Mouse (Mus musculus) embryonic facial prominence, embryonic 14.5 days (tissue): Measurements from ENCODE around the gene Fam53a. TPM values are rescaled to one million over a fixed set of nuclear protein-coding genes. Genes with fewer than 3 reads are reported as not detected.
A peak's percentile ranks its signal among the peaks of the same experiment; 100 is the strongest.

Experiments used
- ATAC-seq: fragments of 200-750 bp; cut with Nextera tagmentation; 2 replicates; pipeline ENCODE4 v1.8.0; 2017; ENCODE audit warnings: low read depth, moderate number of reproducible peaks, moderate TSS enrichment
- DNase-seq: peaks from one replicate; pipeline ENCODE4 v3.0.0-alpha.2; 2015; ENCODE audit warnings: low spot score
- H3K27ac ChIP-seq: fragments of 300-500 bp; sonication (generic); replicated peaks from 2 replicates; pipeline ENCODE4 v1.5.1; 2014; ENCODE audit warnings: low read depth, mild to moderate bottlenecking, low read length, moderate library complexity
- H3K27me3 ChIP-seq: fragments of 300-500 bp; sonication (generic); replicated peaks from 2 replicates; pipeline ENCODE4 v1.6.1; 2014; ENCODE audit warnings: low read length; ENCODE audit not compliant: control insufficient read depth, insufficient read depth
- H3K36me3 ChIP-seq: fragments of 300-500 bp; sonication (generic); 2 replicates; pipeline ENCODE4 v1.6.1; 2014; ENCODE audit warnings: low read length, mixed read lengths; ENCODE audit not compliant: control insufficient read depth, insufficient read depth
- H3K4me1 ChIP-seq: fragments of 300-500 bp; sonication (generic); 2 replicates; pipeline ENCODE4 v1.6.1; 2014; ENCODE audit warnings: antibody characterized with exemption, low read length; ENCODE audit not compliant: control insufficient read depth, insufficient read depth
- H3K4me2 ChIP-seq: fragments of 300-500 bp; sonication (generic); 2 replicates; pipeline ENCODE4 v1.6.1; 2014; ENCODE audit warnings: low read depth, mild to moderate bottlenecking, low read length, moderate library complexity, mixed read lengths
- H3K4me3 ChIP-seq: fragments of 300-500 bp; sonication (generic); 2 replicates; pipeline ENCODE4 v1.5.1; 2014; ENCODE audit warnings: low read depth, mild to moderate bottlenecking, low read length
- H3K9ac ChIP-seq: fragments of 300-500 bp; sonication (generic); 2 replicates; pipeline ENCODE4 v1.6.1; 2014; ENCODE audit warnings: low read depth, mild to moderate bottlenecking, low read length, moderate library complexity, mixed read lengths
- H3K9me3 ChIP-seq: fragments of 300-500 bp; sonication (generic); 2 replicates; pipeline ENCODE4 v1.6.1; 2016; ENCODE audit warnings: low read length; ENCODE audit not compliant: control insufficient read depth
- WGBS: fragments of 180-500 bp; shearing (Covaris S2); extraction: QIAGEN DNeasy Blood & Tissue Kit; methylation state at CpG from one replicate; pipeline ENCODE4 v1.1.7; 2014; 5-methylcytosine and 5-hydroxymethylcytosine counted together
- polyA plus RNA-seq: library from polyadenylated mRNA; unstranded; fragments of >200 nt; fragmentation: Nextera tagmentation; extraction: Ambion mirVana; gene quantifications from 2 replicates; pipeline ENCODE4 v1.2.1, GENCODE M21; 2014

Gene Fam53a
- polyA plus RNA-seq, 1 experiment from 2014 or later = 56.9 TPM

GRCm38 (mm10) chr5:33640652-33641051, 11.2 kb upstream of the Fam53a start:
- 35% methylated on average over 3 of the region's 3 CpGs for WGBS
- no peaks in the 10 kb centered on the region for H3K9me3 ChIP-seq
- no peak for ATAC-seq
- no peak overlapping the region for H3K27ac ChIP-seq
- peaks cover 74% of the 10 kb centered on the region for H3K36me3 ChIP-seq
- H3K4me2 ChIP-seq = no peak overlapping the region
- H3K9ac ChIP-seq = no peak overlapping the region
- H3K4me1 ChIP-seq = no peaks in the 10 kb centered on the region
- no peaks in the 10 kb centered on the region for H3K27me3 ChIP-seq
- H3K4me3 ChIP-seq = no peak overlapping the region
- DNase-seq = peak; percentile 66

- peaks cover 62% of the 10 kb centered on the region for H3K36me3 ChIP-seq
- no peaks in the 10 kb centered on the region for H3K4me1 ChIP-seq
- H3K9me3 ChIP-seq = no peaks in the 10 kb centered on the region
- no peak for DNase-seq
- no peak overlapping the region for H3K4me2 ChIP-seq
- 59% methylated on average over 4 of the region's 4 CpGs for WGBS
- no peak overlapping the region for H3K4me3 ChIP-seq
- peak; percentile 22; the same call in 1 of the 2 replicates for ATAC-seq
- H3K27ac ChIP-seq = no peak overlapping the region
- H3K27me3 ChIP-seq = no peaks in the 10 kb centered on the region
- H3K9ac ChIP-seq = no peak overlapping the region
Measured at GRCm38 (mm10) chr5:33638826-33639225, 9.4 kb upstream of the Fam53a start.

- no peak for DNase-seq
Measured at GRCm38 (mm10) chr5:33637606-33638350, 8.3 kb upstream of the Fam53a start.

GRCm38 (mm10) chr5:33635361-33635760, 5.9 kb upstream of the Fam53a start:
- Histone ChIP-seq H3K27ac (no peak overlapping the region), H3K4me1 (peaks cover 5% of the 10 kb centered on the region), H3K36me3 (peaks cover 27% of the 10 kb centered on the region), H3K9me3 (no peaks in the 10 kb centered on the region), H3K4me2 (no peak overlapping the region), H3K9ac (no peak overlapping the region), H3K4me3 (no peak overlapping the region), H3K27me3 (no peaks in the 10 kb centered on the region)
- DNase-seq = no peak
- no peak for ATAC-seq
- WGBS = 89% methylated on average over 3 of the region's 3 CpGs

More at GRCm38 (mm10) chr5:33637606-33638350, 8.3 kb upstream of the Fam53a start:
- H3K27ac ChIP-seq = no peak overlapping the region
- no peak overlapping the region for H3K9ac ChIP-seq
- H3K9me3 ChIP-seq = no peaks in the 10 kb centered on the region
- H3K36me3 ChIP-seq = peaks cover 51% of the 10 kb centered on the region
- 81% methylated on average over 3 of the region's 3 CpGs for WGBS
- no peak overlapping the region for H3K4me3 ChIP-seq
- no peaks in the 10 kb centered on the region for H3K27me3 ChIP-seq
- ATAC-seq = no peak
- H3K4me1 ChIP-seq = no peaks in the 10 kb centered on the region
- no peak overlapping the region for H3K4me2 ChIP-seq

- Histone ChIP-seq H3K9me3 (no peaks in the 10 kb centered on the region), H3K27ac (no peak overlapping the region), H3K9ac (no peak overlapping the region), H3K36me3 (peaks cover 10% of the 10 kb centered on the region; the same call in 1 of the 2 replicates), H3K27me3 (no peaks in the 10 kb centered on the region), H3K4me3 (no peak overlapping the region), H3K4me1 (peaks cover 16% of the 10 kb centered on the region), H3K4me2 (no peak overlapping the region)
- no peak for ATAC-seq
- no peak for DNase-seq
- 76% methylated on average over 1 of the region's 1 CpGs for WGBS
Measured at GRCm38 (mm10) chr5:33632526-33632925, 3.1 kb upstream of the Fam53a start.

GRCm38 (mm10) chr5:33630615-33631014, 1.2 kb upstream of the Fam53a start:
- WGBS = 35% methylated on average over 4 of the region's 4 CpGs
- DNase-seq (peak; percentile 6), ATAC-seq (no peak)
- peak overlapping the region; percentile 84; the same call in 1 of the 2 replicates for H3K27ac ChIP-seq
- H3K4me2 ChIP-seq = peak overlapping the region; percentile 84
- H3K36me3 ChIP-seq = 0 out of 2 replicates have a peak, but pooled peaks cover 5% of the 10 kb centered on the region
- no peak overlapping the region for H3K9ac ChIP-seq
- peaks cover 16% of the 10 kb centered on the region for H3K4me1 ChIP-seq
- no peaks in the 10 kb centered on the region for H3K27me3 ChIP-seq
- H3K9me3 ChIP-seq = no peaks in the 10 kb centered on the region
- peak overlapping the region; percentile 83 for H3K4me3 ChIP-seq

GRCm38 (mm10) chr5:33630061-33630460, 626 bp upstream of the Fam53a start:
- H3K9ac ChIP-seq = peak overlapping the region; percentile 69

GRCm38 (mm10) chr5:33628820-33629300, 575 bp downstream of the Fam53a start:
- Histone ChIP-seq H3K27me3 (no peaks in the 10 kb centered on the region), H3K36me3 (no peaks in the 10 kb centered on the region), H3K4me3 (peak overlapping the region; percentile 83), H3K4me1 (peaks cover 16% of the 10 kb centered on the region), H3K27ac (peak overlapping the region; percentile 93), H3K9me3 (no peaks in the 10 kb centered on the region), H3K4me2 (peak overlapping the region; percentile 84), H3K9ac (peak overlapping the region; percentile 88)
- ATAC-seq (peak; percentile 32), DNase-seq (peak; percentile 55)
- WGBS = under 1% methylated on average over 23 of the region's 24 CpGs

More at GRCm38 (mm10) chr5:33630061-33630460, 626 bp upstream of the Fam53a start:
- Histone ChIP-seq H3K27ac (peak overlapping the region; percentile 84), H3K4me1 (peaks cover 16% of the 10 kb centered on the region), H3K36me3 (no peaks in the 10 kb centered on the region), H3K27me3 (no peaks in the 10 kb centered on the region), H3K9me3 (no peaks in the 10 kb centered on the region), H3K4me3 (peak overlapping the region; percentile 83), H3K4me2 (peak overlapping the region; percentile 84)
- whole genome bisulfite sequencing = 5% methylated on average over 9 of the region's 9 CpGs
- peak; percentile 27 for ATAC-seq
- peak; percentile 29 for DNase-seq
